Mouse (Mus musculus) limb, embryonic 12.5 days (tissue): Measurements from ENCODE around the gene Smad6. TPM values are rescaled to one million over a fixed set of nuclear protein-coding genes. Genes with fewer than 3 reads are reported as not detected.

Source experiments
- polyA plus RNA-seq: library from polyadenylated mRNA; unstranded; fragments of >200 nt; fragmentation: Nextera tagmentation; extraction: Ambion mirVana; gene quantifications from 2 replicates; pipeline ENCODE4 v1.2.1, GENCODE M21; 2016

Smad6 gene
- polyA plus RNA-seq, 1 experiment from 2014 or later, result 23.9 TPM

Other genes starting within 250 kb of the Smad6 start
- not detected in 2 replicates for gene Lctl, start 95.1 kb upstream of the Smad6 start, polyA plus RNA-seq
- 29.5 and 32.5 TPM in 2 replicates for gene Zwilch, start 151.0 kb upstream of the Smad6 start, polyA plus RNA-seq
- gene Rpl4, start 151.3 kb upstream of the Smad6 start, polyA plus RNA-seq, result 1,142 and 1,161 TPM in 2 replicates
- 28.3 and 29.3 TPM in 2 replicates for gene Snapc5, start 157.2 kb upstream of the Smad6 start, polyA plus RNA-seq
- 3.8 and 4.8 TPM in 2 replicates for gene Uchl4, start 213.1 kb upstream of the Smad6 start, polyA plus RNA-seq
- gene Map2k1, start 231.6 kb upstream of the Smad6 start, polyA plus RNA-seq, result 71.6 and 77.1 TPM in 2 replicates